Mouse (Mus musculus) T-cell, adult 2 months (primary cell): ENCODE data around the gene Zc2hc1b.

Experiments
- DNase-seq: peaks from one replicate; pipeline ENCODE4 v3.0.0; 2022; ENCODE audit warnings: low spot score

The Zc2hc1b gene

DNA sequence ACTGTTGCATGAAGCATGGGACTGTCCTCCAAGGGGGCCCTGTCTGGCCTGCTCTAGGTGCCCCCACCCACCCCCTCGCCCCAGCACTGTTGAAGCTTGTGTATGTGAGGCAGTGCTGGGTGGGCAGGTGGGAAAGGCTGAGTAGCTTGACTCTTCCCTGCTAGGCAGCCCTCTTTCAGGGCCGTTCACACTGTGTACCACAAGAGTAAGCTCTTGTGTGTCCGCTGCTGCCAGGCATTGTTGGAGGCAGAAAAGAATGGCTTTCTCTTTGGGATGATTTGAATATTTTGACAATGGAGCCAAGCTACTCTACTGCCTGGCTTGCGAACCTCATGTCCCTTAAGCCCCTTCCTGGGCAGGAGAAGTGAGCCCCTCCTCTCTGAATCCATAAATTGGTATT is 62.8 kb downstream of the Zc2hc1b start:
- DNase-seq = no peak

DNA sequence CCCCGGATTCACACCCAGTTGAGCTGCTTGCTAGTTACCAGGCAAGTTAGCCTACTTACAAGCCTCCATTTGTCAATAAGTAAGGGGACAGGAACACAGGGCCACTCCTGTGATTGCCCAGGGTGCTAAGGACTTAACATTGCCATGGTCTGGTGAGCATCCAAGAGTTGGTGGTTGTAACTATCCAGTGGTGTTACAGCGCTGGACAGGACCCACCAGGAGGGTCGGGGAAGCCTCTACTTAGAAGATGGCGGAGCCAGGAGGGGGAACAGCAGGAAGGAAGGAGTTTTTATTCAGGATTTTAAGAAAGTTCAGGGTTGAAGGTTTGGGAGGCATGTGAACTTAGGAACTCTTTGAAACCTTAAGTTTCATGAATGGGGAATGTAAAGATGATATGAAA is 64.2 kb downstream of the Zc2hc1b start:
- DNase-seq = no peak

DNA sequence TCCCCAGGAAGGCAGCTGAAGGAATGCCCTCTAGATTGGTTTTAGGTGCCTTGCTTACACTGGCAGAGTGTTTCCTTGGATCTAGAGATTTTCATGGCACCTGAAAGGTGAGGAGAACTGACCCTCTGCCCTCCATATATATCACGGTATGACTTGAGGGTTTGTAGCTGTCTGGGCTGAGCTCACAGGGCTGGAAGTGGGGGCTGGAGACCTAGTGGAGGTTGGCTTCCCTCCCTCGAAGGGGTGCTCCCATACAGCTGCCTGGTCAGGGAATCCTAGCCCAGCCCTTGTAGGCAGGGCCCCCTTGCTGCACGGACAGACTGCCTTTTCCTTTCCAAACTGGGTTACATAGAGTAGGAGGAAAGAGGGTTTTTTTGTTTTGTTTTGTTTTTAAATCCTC is 65.0 kb downstream of the Zc2hc1b start:
- DNase-seq = no peak

DNA sequence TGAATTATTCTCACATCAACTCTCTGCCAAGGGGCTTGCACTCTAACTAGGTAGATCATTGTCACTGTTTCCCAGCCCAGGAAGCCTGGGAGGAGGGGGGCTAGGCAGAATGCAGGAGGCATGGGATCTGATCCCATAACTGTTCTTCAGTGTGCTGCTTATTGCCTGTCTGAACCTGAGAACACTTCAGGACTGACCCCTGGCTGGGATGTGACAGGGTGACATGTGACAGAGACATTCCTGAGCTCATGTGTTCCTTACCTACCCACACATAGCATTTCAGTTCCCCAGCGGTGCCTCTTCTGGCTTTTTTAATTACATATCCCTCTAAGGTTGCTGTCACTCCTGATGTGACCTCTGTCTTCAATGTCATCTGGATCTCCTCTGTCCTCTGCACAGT is 68.0 kb downstream of the Zc2hc1b start:
- no peak for DNase-seq

DNA sequence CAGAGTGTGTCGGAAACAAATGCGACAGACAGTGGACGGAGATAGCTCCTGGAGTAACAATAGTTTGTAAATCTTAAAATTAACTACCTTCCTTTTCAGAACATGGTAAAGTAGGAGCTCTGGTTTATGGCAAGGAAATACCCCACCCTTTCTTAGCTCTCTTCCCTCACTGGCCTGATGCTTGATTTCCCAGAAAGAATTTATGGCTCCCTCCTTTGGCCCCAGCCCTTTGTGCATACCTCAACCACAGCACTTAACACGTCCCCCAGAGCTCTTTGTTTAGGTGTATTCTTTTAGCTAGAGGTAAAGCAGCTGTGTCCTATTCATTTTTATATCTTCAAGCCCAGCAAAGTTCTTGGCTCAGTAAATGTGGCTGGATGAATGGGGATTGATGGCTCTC is 69.0 kb downstream of the Zc2hc1b start:
- no peak for DNase-seq

DNA sequence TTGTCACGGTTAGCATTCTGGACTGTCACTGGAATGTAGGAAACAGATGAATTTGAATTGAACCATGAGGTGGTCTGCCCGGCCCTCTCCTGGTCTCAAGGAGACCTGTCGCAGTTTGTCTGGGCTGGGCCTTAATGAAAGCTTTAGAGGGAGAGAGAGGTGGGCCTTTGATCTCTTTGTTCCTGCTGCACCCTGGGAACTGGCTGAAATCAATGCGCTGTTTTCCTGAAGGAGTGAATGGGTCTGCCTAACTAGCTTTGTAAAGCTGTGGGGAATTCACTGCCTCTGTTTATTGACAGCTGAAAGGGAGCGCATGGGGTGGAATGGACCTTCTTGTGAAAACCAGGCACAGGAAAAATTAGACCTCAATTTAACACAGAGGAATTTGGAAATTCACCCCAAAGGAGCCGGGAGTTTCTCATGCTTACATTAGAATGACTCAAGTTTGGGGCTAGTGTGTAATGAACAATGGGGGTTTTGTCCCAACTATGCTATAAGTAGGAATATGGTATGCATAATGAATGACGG is 69.7 kb downstream of the Zc2hc1b start:
- DNase-seq = no peak

DNA sequence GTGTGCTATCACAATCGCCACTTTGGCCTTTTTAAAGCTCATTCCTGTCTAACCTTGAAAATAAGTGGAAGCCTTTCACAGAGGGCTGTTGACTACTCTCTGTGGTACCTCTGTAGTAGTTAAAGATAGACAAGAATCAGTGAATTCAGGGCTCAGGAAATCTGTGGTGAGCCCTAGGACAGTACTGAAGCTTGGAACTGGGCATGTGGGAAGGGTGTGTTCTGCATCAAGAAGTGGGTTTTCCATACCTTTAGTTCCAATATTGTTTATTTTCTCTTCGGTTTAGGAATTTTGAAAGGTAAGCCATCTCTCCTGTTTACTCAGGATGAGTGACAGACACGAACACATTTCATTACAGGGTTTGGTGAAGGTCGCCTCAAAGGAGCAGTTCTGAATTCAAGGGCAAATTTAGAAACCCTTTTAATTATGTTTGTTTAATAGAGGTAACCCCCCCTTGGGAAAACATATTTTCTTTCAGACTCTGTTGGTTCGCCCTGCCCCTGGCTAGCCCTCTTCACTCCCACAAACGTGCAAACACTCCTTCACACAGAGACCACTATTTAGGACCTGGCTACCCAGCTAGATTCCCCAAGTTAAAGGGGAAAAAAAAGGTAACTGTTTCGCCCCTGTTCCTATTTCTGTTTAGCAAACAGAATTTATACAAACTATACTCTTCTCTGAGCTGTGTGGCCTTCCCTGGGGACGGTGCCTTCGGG is 70.8 kb downstream of the Zc2hc1b start:
- no peak for DNase-seq

DNA sequence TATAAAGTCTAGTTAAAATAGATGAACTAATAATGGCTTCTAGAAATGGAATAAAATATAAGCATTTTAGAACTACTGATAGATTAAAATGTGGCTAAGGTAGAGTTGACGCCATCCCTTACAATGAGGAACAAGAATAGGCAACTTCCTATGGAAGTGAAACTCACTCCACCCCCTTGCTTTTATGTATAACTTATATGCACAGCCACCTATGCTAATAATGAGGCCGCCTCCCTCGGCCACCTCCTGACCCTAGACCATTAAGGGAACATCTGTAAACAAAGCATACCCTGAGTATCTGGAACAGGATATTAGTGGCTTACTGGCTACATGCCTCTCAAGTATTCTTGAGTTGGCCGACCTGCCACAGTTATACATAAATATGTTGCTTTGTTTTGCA is 74.0 kb downstream of the Zc2hc1b start:
- DNase-seq = no peak

DNA sequence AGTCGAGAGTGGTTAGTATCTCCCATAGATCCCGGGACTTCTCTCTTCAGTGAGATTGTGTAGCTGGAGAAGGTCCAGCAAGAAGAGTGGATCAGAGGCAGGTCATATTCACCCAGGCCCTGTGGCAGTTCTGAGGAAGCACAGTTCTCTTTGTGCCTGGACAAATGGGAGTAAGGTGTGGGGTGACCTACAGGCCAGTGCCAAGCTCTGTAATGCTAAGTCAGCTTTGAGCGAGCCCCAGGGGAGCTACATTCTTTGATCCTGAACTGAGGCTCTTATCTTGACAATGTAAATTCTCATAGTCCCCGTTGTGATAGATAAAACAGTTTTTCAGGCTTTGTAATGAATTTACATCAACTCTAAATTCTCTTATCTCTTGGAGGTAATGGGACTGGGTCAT is 75.5 kb downstream of the Zc2hc1b start:
- no peak for DNase-seq

DNA sequence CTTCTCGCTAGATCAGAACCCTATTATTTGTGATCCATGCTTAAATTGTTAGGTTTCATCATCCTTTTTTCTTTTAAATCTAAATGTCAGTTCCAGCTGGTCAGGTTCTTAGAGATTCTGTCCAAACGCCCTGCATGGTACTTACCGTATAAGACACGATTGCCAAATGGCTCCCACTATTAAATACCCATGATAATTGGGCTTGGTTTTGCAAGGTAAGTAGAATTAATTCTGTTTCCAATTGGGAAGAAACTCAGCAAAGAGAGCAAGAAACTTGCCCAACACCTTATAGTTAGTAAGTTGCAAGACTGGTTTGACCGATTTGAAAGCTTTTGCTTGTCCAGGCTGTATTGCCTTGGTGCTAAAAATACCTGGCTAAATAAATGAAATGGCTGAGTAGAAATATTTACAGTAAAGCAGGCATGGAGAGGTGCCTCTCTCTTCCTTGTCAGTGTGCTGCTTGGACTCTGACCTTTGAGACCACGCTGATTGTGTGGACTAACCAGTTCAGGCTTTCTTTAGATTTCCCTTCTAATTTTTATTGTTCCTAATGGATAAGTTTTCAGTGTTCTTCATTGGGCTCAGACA is 77.7 kb downstream of the Zc2hc1b start:
- DNase-seq = no peak
